Mouse (Mus musculus): ENCODE results near the gene Cd59b.

Gene Cd59b

GRCm38 (mm10) chr2:104069704-104070185 lies at the start of gene Cd59b:
Cd59b (plus strand) TSS chr2:104069849.
- in situ Hi-C loops (cut with MboI), result no loop called here

- in situ Hi-C loops (cut with MboI), result no loop called here
Observed at GRCm38 (mm10) chr2:104023096-104023495, 46.6 kb upstream of the Cd59b start.

GRCm38 (mm10) chr2:104024656-104025055 lies 45.0 kb upstream of the Cd59b start:
- in situ Hi-C loops (cut with MboI), result no loop called here

GRCm38 (mm10) chr2:104027458-104028138 lies 42.1 kb upstream of the Cd59b start, which contains the start of gene Fbxo3:
Fbxo3 (plus strand) TSS chr2:104027721.
- in situ Hi-C loops (cut with MboI), result no loop called here

- in situ Hi-C loops (cut with MboI), result no loop called here
Observed at GRCm38 (mm10) chr2:104028139-104028723, 41.4 kb upstream of the Cd59b start, which contains the start of gene 4931422A03Rik. 4931422A03Rik (minus strand) TSS chr2:104028361.

- in situ Hi-C loops (cut with MboI), result no loop called here
Observed at GRCm38 (mm10) chr2:104029074-104029473, 40.6 kb upstream of the Cd59b start.

GRCm38 (mm10) chr2:104030381-104030780 lies 39.3 kb upstream of the Cd59b start:
- in situ Hi-C loops (cut with MboI), result no loop called here

GRCm38 (mm10) chr2:104032056-104032455 lies 37.6 kb upstream of the Cd59b start:
- in situ Hi-C loops (cut with MboI), result no loop called here

- in situ Hi-C loops (cut with MboI), result no loop called here
Observed at GRCm38 (mm10) chr2:104034832-104035472, 34.7 kb upstream of the Cd59b start.

GRCm38 (mm10) chr2:104035595-104035994 lies 34.1 kb upstream of the Cd59b start:
- in situ Hi-C loops (cut with MboI), result no loop called here

- in situ Hi-C loops (cut with MboI), result no loop called here
Observed at GRCm38 (mm10) chr2:104036316-104036715, 33.3 kb upstream of the Cd59b start.

- in situ Hi-C loops (cut with MboI), result no loop called here
Observed at GRCm38 (mm10) chr2:104038236-104038635, 31.4 kb upstream of the Cd59b start.

- in situ Hi-C loops (cut with MboI), result no loop called here
Observed at GRCm38 (mm10) chr2:104041632-104042031, 28.0 kb upstream of the Cd59b start.

- in situ Hi-C loops (cut with MboI), result no loop called here
Observed at GRCm38 (mm10) chr2:104042766-104043165, 26.9 kb upstream of the Cd59b start.

- in situ Hi-C loops (cut with MboI), result no loop called here
Observed at GRCm38 (mm10) chr2:104043624-104044478, 25.8 kb upstream of the Cd59b start.

GRCm38 (mm10) chr2:104044479-104045080 lies 25.1 kb upstream of the Cd59b start:
- in situ Hi-C loops (cut with MboI), result no loop called here

GRCm38 (mm10) chr2:104058381-104058780 lies 11.3 kb upstream of the Cd59b start:
- in situ Hi-C loops (cut with MboI), result no loop called here

GRCm38 (mm10) chr2:104058954-104059353 lies 10.7 kb upstream of the Cd59b start:
- in situ Hi-C loops (cut with MboI), result no loop called here

- in situ Hi-C loops (cut with MboI), result no loop called here
Observed at GRCm38 (mm10) chr2:104059786-104060185, 9.9 kb upstream of the Cd59b start.

- in situ Hi-C loops (cut with MboI), result no loop called here
Observed at GRCm38 (mm10) chr2:104060996-104061395, 8.7 kb upstream of the Cd59b start.

GRCm38 (mm10) chr2:104062665-104063064 lies 7.0 kb upstream of the Cd59b start:
- in situ Hi-C loops (cut with MboI), result no loop called here
